Mouse (Mus musculus): ENCODE data around the gene Ephb2. TPM values are rescaled to one million over a fixed set of nuclear protein-coding genes. Genes with fewer than 3 reads are reported as not detected.

Gene Ephb2
- total and polyA plus RNA-seq, 2 experiments from 2014 or later: 10.8 to 85.6 TPM

GRCm38 (mm10) chr4:136685431-136685869 lies 150.3 kb downstream of the Ephb2 start:
- no peak for TF ChIP-seq CTCF (IDR thresholded peaks at IDR 0.05; ENCODE audit: low read depth)
- ATAC-seq: no peak
- WGBS: 67% methylated on average over 10 of the region's 10 CpGs
- Histone ChIP-seq H3K27ac (ENCODE audit: low read depth, low read length) (no peak overlapping the region), H3K4me1 (ENCODE audit: insufficient read depth) (no peaks in the 10 kb centered on the region), H3K4me2 (ENCODE audit: low read depth) (no peak overlapping the region), H3K9ac (no peak overlapping the region), H3K9me3 (ENCODE audit: low read length) (no peaks in the 10 kb centered on the region), H3K36me3 (ENCODE audit: insufficient read depth) (peaks cover 11% of the 10 kb centered on the region), H3K27me3 (ENCODE audit: insufficient read depth, low read length) (no peaks in the 10 kb centered on the region), H3K4me3 (ENCODE audit: low read depth, low read length) (no peak overlapping the region)
- no peak for DNase-seq

GRCm38 (mm10) chr4:136684485-136684884 lies 151.3 kb downstream of the Ephb2 start:
- Histone ChIP-seq H3K27me3 (ENCODE audit: insufficient read depth, low read length) (no peaks in the 10 kb centered on the region), H3K4me2 (ENCODE audit: low read depth) (no peak overlapping the region), H3K36me3 (ENCODE audit: insufficient read depth) (peaks cover 7% of the 10 kb centered on the region), H3K9me3 (ENCODE audit: low read length) (no peaks in the 10 kb centered on the region), H3K4me3 (ENCODE audit: low read depth, low read length) (no peak overlapping the region), H3K27ac (ENCODE audit: low read depth, low read length) (no peak overlapping the region), H3K9ac (no peak overlapping the region), H3K4me1 (ENCODE audit: insufficient read depth) (no peaks in the 10 kb centered on the region)
- TF ChIP-seq CTCF (IDR thresholded peaks at IDR 0.05; ENCODE audit: low read depth): no peak
- 83% methylated on average over 6 of the region's 6 CpGs for WGBS
- ATAC-seq (peak; percentile 23; the same call in 1 of the 2 replicates), DNase-seq (no peak)

- no peak overlapping the region for H3K4me2 ChIP-seq (ENCODE audit: low read depth)
- H3K36me3 ChIP-seq (ENCODE audit: insufficient read depth): peaks cover 7% of the 10 kb centered on the region
- no peak overlapping the region for H3K4me3 ChIP-seq (ENCODE audit: low read depth, low read length)
- no peaks in the 10 kb centered on the region for H3K27me3 ChIP-seq (ENCODE audit: insufficient read depth, low read length)
- H3K27ac ChIP-seq (ENCODE audit: low read depth, low read length): no peak overlapping the region
- H3K9me3 ChIP-seq (ENCODE audit: low read length): no peaks in the 10 kb centered on the region
- no peaks in the 10 kb centered on the region for H3K4me1 ChIP-seq (ENCODE audit: insufficient read depth)
- TF ChIP-seq CTCF (IDR thresholded peaks at IDR 0.05; ENCODE audit: low read depth): no peak
- ATAC-seq (no peak), DNase-seq (no peak)
- H3K9ac ChIP-seq: no peak overlapping the region
- WGBS: 72% methylated on average over 14 of the region's 14 CpGs
Observed at GRCm38 (mm10) chr4:136680641-136681040, 155.1 kb downstream of the Ephb2 start.

- Histone ChIP-seq H3K27ac (ENCODE audit: low read depth, low read length) (no peak overlapping the region), H3K9me3 (ENCODE audit: low read length) (no peaks in the 10 kb centered on the region), H3K36me3 (ENCODE audit: insufficient read depth) (peaks cover 16% of the 10 kb centered on the region), H3K4me2 (ENCODE audit: low read depth) (no peak overlapping the region), H3K4me3 (ENCODE audit: low read depth, low read length) (no peak overlapping the region), H3K4me1 (ENCODE audit: insufficient read depth) (no peaks in the 10 kb centered on the region), H3K27me3 (ENCODE audit: insufficient read depth, low read length) (no peaks in the 10 kb centered on the region), H3K9ac (no peak overlapping the region)
- TF ChIP-seq CTCF (IDR thresholded peaks at IDR 0.05; ENCODE audit: low read depth): no peak
- 89% methylated on average over 8 of the region's 8 CpGs for WGBS
- ATAC-seq (no peak), DNase-seq (no peak)
Observed at GRCm38 (mm10) chr4:136679221-136679620, 156.6 kb downstream of the Ephb2 start.

- Histone ChIP-seq H3K9me3 (ENCODE audit: low read length) (no peaks in the 10 kb centered on the region), H3K27ac (ENCODE audit: low read depth, low read length) (no peak overlapping the region)
- 1% methylated on average over 3 of the region's 3 CpGs for WGBS
Observed at GRCm38 (mm10) chr4:136678480-136678879, 157.3 kb downstream of the Ephb2 start.

GRCm38 (mm10) chr4:136675439-136675838 lies 160.3 kb downstream of the Ephb2 start:
- no peaks in the 10 kb centered on the region for H3K27me3 ChIP-seq (ENCODE audit: insufficient read depth, low read length)
- no peaks in the 10 kb centered on the region for H3K9me3 ChIP-seq (ENCODE audit: low read length)
- H3K36me3 ChIP-seq (ENCODE audit: insufficient read depth): peaks cover 30% of the 10 kb centered on the region
- H3K4me1 ChIP-seq (ENCODE audit: insufficient read depth): no peaks in the 10 kb centered on the region
- no peak for ATAC-seq
- no peak overlapping the region for H3K9ac ChIP-seq
- no peak for TF ChIP-seq CTCF (IDR thresholded peaks at IDR 0.05; ENCODE audit: low read depth)
- 93% methylated on average over 9 of the region's 9 CpGs for WGBS
- no peak overlapping the region for H3K4me2 ChIP-seq (ENCODE audit: low read depth)
- no peak for DNase-seq
- no peak overlapping the region for H3K4me3 ChIP-seq (ENCODE audit: low read depth, low read length)
- H3K27ac ChIP-seq (ENCODE audit: low read depth, low read length): no peak overlapping the region

More at GRCm38 (mm10) chr4:136678480-136678879, 157.3 kb downstream of the Ephb2 start:
- Histone ChIP-seq H3K4me3 (ENCODE audit: low read depth, low read length) (no peak overlapping the region), H3K36me3 (ENCODE audit: insufficient read depth) (peaks cover 18% of the 10 kb centered on the region), H3K4me2 (ENCODE audit: low read depth) (no peak overlapping the region), H3K9ac (no peak overlapping the region), H3K27me3 (ENCODE audit: insufficient read depth, low read length) (no peaks in the 10 kb centered on the region), H3K4me1 (ENCODE audit: insufficient read depth) (no peaks in the 10 kb centered on the region)
- peak; percentile 100 for TF ChIP-seq CTCF (IDR thresholded peaks at IDR 0.05; ENCODE audit: low read depth)
- DNase-seq (peak; percentile 96), ATAC-seq (peak; percentile 82)

GRCm38 (mm10) chr4:136672335-136673090 lies 163.3 kb downstream of the Ephb2 start:
- TF ChIP-seq CTCF (IDR thresholded peaks at IDR 0.05; ENCODE audit: low read depth): no peak
- H3K27me3 ChIP-seq (ENCODE audit: insufficient read depth, low read length): no peaks in the 10 kb centered on the region

More at GRCm38 (mm10) chr4:136672335-136673090, 163.3 kb downstream of the Ephb2 start:
- DNase-seq (no peak), ATAC-seq (no peak)
- WGBS: 91% methylated on average over 19 of the region's 19 CpGs
- H3K27ac ChIP-seq (ENCODE audit: low read depth, low read length): no peak overlapping the region
- H3K4me2 ChIP-seq (ENCODE audit: low read depth): no peak overlapping the region
- H3K4me1 ChIP-seq (ENCODE audit: insufficient read depth): no peaks in the 10 kb centered on the region
- peaks cover 30% of the 10 kb centered on the region for H3K36me3 ChIP-seq (ENCODE audit: insufficient read depth)
- no peak overlapping the region for H3K9ac ChIP-seq
- no peaks in the 10 kb centered on the region for H3K9me3 ChIP-seq (ENCODE audit: low read length)
- no peak overlapping the region for H3K4me3 ChIP-seq (ENCODE audit: low read depth, low read length)

Measured in forebrain, postnatal 0 days (tissue).